Mouse (Mus musculus): ENCODE data around the gene Cdx2.

- TF ChIP-seq GATA1 (IDR thresholded peaks at IDR 0.05; ENCODE audit: borderline replicate concordance, low read length) = no peak
- TF ChIP-seq FLI1 (IDR thresholded peaks at IDR 0.05; ENCODE audit: low read length) = no peak
Measured at GRCm38 (mm10) chr5:147275761-147276160, 31.3 kb downstream of the Cdx2 start.
